Mouse (Mus musculus): ENCODE results near the gene Dcaf17. TPM values are rescaled to one million over a fixed set of nuclear protein-coding genes. Genes with fewer than 3 reads are reported as not detected.

Dcaf17 gene
- polyA plus RNA-seq (2014; fragmentation: Nextera tagmentation; extraction: Ambion mirVana) = 38.2 and 43.6 TPM in 2 replicates

GRCm38 (mm10) chr2:71055300-71056114, at the start of gene Dcaf17, which contains the start of gene Mettl8:
TSS of gene Dcaf17 (plus strand) at chr2:71055328.
TSS of gene Mettl8 (minus strand) at chr2:71055583.
- H3K36me3 ChIP-seq (ENCODE audit: control insufficient read depth, insufficient read depth, low read length) = no peaks in the 10 kb centered on the region
- WGBS = under 1% methylated on average over 56 of the region's 57 CpGs
- 0 out of 2 replicates have a peak, but pooled peaks cover 4% of the 10 kb centered on the region for H3K4me1 ChIP-seq (replicated peaks; ENCODE audit: control insufficient read depth, insufficient read depth, low read length)
- DNase-seq (ENCODE audit: low spot score) (peak; percentile 96), ATAC-seq (replicated peaks; ENCODE audit: low FRiP score) (peak; percentile 99)
- no peaks in the 10 kb centered on the region for H3K9me3 ChIP-seq (ENCODE audit: control insufficient read depth, low read length)
- peak within 1 kb of the TSS; percentile 89 for H3K27ac ChIP-seq (ENCODE audit: low read depth, low read length)
- H3K4me3 ChIP-seq (ENCODE audit: low read depth, low read length) = peak within 1 kb of the TSS; percentile 76
- peak within 1 kb of the TSS; percentile 87 for H3K9ac ChIP-seq (ENCODE audit: low read length)
- no peaks in the 10 kb centered on the region for H3K27me3 ChIP-seq (ENCODE audit: control insufficient read depth, insufficient read depth, low read length)
- peak within 1 kb of the TSS; percentile 48 for H3K4me2 ChIP-seq (ENCODE audit: low read depth, low read length, severe bottlenecking)

- DNase-seq (ENCODE audit: low spot score) = no peak
- no peaks in the 10 kb centered on the region for H3K36me3 ChIP-seq (ENCODE audit: control insufficient read depth, insufficient read depth, low read length)
- H3K9ac ChIP-seq (ENCODE audit: low read length) = no peak overlapping the region
- no peak for ATAC-seq (replicated peaks; ENCODE audit: low FRiP score)
- H3K9me3 ChIP-seq (ENCODE audit: control insufficient read depth, low read length) = no peaks in the 10 kb centered on the region
- H3K27me3 ChIP-seq (ENCODE audit: control insufficient read depth, insufficient read depth, low read length) = no peaks in the 10 kb centered on the region
- H3K27ac ChIP-seq (ENCODE audit: low read depth, low read length) = no peak overlapping the region
- no peak overlapping the region for H3K4me2 ChIP-seq (ENCODE audit: low read depth, low read length, severe bottlenecking)
- H3K4me3 ChIP-seq (ENCODE audit: low read depth, low read length) = no peak overlapping the region
- 98% methylated on average over 1 of the region's 1 CpGs for WGBS
- H3K4me1 ChIP-seq (replicated peaks; ENCODE audit: control insufficient read depth, insufficient read depth, low read length) = no peaks in the 10 kb centered on the region
Measured at GRCm38 (mm10) chr2:71011816-71012215, 43.3 kb upstream of the Dcaf17 start.

- no peak for ATAC-seq (replicated peaks; ENCODE audit: low FRiP score)
- Histone ChIP-seq H3K9ac (ENCODE audit: low read length) (no peak overlapping the region), H3K4me2 (ENCODE audit: low read depth, low read length, severe bottlenecking) (no peak overlapping the region), H3K9me3 (ENCODE audit: control insufficient read depth, low read length) (no peaks in the 10 kb centered on the region), H3K4me1 (replicated peaks; ENCODE audit: control insufficient read depth, insufficient read depth, low read length) (no peaks in the 10 kb centered on the region), H3K27ac (ENCODE audit: low read depth, low read length) (no peak overlapping the region), H3K27me3 (ENCODE audit: control insufficient read depth, insufficient read depth, low read length) (no peaks in the 10 kb centered on the region), H3K4me3 (ENCODE audit: low read depth, low read length) (no peak overlapping the region), H3K36me3 (ENCODE audit: control insufficient read depth, insufficient read depth, low read length) (no peaks in the 10 kb centered on the region)
- no peak for DNase-seq (ENCODE audit: low spot score)
- 94% methylated on average over 7 of the region's 7 CpGs for WGBS
Measured at GRCm38 (mm10) chr2:71013521-71013920, 41.6 kb upstream of the Dcaf17 start.

- Histone ChIP-seq H3K4me2 (ENCODE audit: low read depth, low read length, severe bottlenecking) (no peak overlapping the region), H3K27me3 (ENCODE audit: control insufficient read depth, insufficient read depth, low read length) (no peaks in the 10 kb centered on the region), H3K9me3 (ENCODE audit: control insufficient read depth, low read length) (no peaks in the 10 kb centered on the region), H3K36me3 (ENCODE audit: control insufficient read depth, insufficient read depth, low read length) (no peaks in the 10 kb centered on the region), H3K4me3 (ENCODE audit: low read depth, low read length) (no peak overlapping the region), H3K9ac (ENCODE audit: low read length) (no peak overlapping the region), H3K27ac (ENCODE audit: low read depth, low read length) (no peak overlapping the region), H3K4me1 (replicated peaks; ENCODE audit: control insufficient read depth, insufficient read depth, low read length) (no peaks in the 10 kb centered on the region)
- WGBS = 65% methylated on average over 9 of the region's 9 CpGs
- DNase-seq (ENCODE audit: low spot score) (no peak), ATAC-seq (replicated peaks; ENCODE audit: low FRiP score) (no peak)
Measured at GRCm38 (mm10) chr2:71019277-71019676, 35.9 kb upstream of the Dcaf17 start.

GRCm38 (mm10) chr2:71019704-71020375, 35.3 kb upstream of the Dcaf17 start:
- Histone ChIP-seq H3K27ac (ENCODE audit: low read depth, low read length) (no peak overlapping the region), H3K27me3 (ENCODE audit: control insufficient read depth, insufficient read depth, low read length) (no peaks in the 10 kb centered on the region), H3K4me3 (ENCODE audit: low read depth, low read length) (no peak overlapping the region), H3K9ac (ENCODE audit: low read length) (no peak overlapping the region), H3K4me1 (replicated peaks; ENCODE audit: control insufficient read depth, insufficient read depth, low read length) (no peaks in the 10 kb centered on the region), H3K9me3 (ENCODE audit: control insufficient read depth, low read length) (no peaks in the 10 kb centered on the region), H3K4me2 (ENCODE audit: low read depth, low read length, severe bottlenecking) (no peak overlapping the region), H3K36me3 (ENCODE audit: control insufficient read depth, insufficient read depth, low read length) (no peaks in the 10 kb centered on the region)
- ATAC-seq (replicated peaks; ENCODE audit: low FRiP score) (0 out of 2 replicates have a peak, but pooled peaks have one; percentile 36), DNase-seq (ENCODE audit: low spot score) (no peak)
- WGBS = 54% methylated on average over 8 of the region's 8 CpGs

- Histone ChIP-seq H3K36me3 (ENCODE audit: control insufficient read depth, insufficient read depth, low read length) (no peaks in the 10 kb centered on the region), H3K4me1 (replicated peaks; ENCODE audit: control insufficient read depth, insufficient read depth, low read length) (no peaks in the 10 kb centered on the region), H3K27ac (ENCODE audit: low read depth, low read length) (no peak overlapping the region), H3K27me3 (ENCODE audit: control insufficient read depth, insufficient read depth, low read length) (no peaks in the 10 kb centered on the region), H3K4me3 (ENCODE audit: low read depth, low read length) (no peak overlapping the region), H3K9me3 (ENCODE audit: control insufficient read depth, low read length) (no peaks in the 10 kb centered on the region), H3K4me2 (ENCODE audit: low read depth, low read length, severe bottlenecking) (no peak overlapping the region), H3K9ac (ENCODE audit: low read length) (no peak overlapping the region)
- 91% methylated on average over 8 of the region's 8 CpGs for WGBS
- ATAC-seq (replicated peaks; ENCODE audit: low FRiP score) = no peak
- DNase-seq (ENCODE audit: low spot score) = no peak
Measured at GRCm38 (mm10) chr2:71020674-71021073, 34.5 kb upstream of the Dcaf17 start.

GRCm38 (mm10) chr2:71022991-71023390, 32.1 kb upstream of the Dcaf17 start:
- Histone ChIP-seq H3K9ac (ENCODE audit: low read length) (no peak overlapping the region), H3K4me2 (ENCODE audit: low read depth, low read length, severe bottlenecking) (no peak overlapping the region), H3K4me1 (replicated peaks; ENCODE audit: control insufficient read depth, insufficient read depth, low read length) (no peaks in the 10 kb centered on the region), H3K27me3 (ENCODE audit: control insufficient read depth, insufficient read depth, low read length) (no peaks in the 10 kb centered on the region), H3K36me3 (ENCODE audit: control insufficient read depth, insufficient read depth, low read length) (no peaks in the 10 kb centered on the region), H3K4me3 (ENCODE audit: low read depth, low read length) (no peak overlapping the region), H3K27ac (ENCODE audit: low read depth, low read length) (no peak overlapping the region), H3K9me3 (ENCODE audit: control insufficient read depth, low read length) (no peaks in the 10 kb centered on the region)
- ATAC-seq (replicated peaks; ENCODE audit: low FRiP score) (no peak), DNase-seq (ENCODE audit: low spot score) (no peak)
- 92% methylated on average over 6 of the region's 6 CpGs for WGBS

- H3K36me3 ChIP-seq (ENCODE audit: control insufficient read depth, insufficient read depth, low read length) = no peaks in the 10 kb centered on the region
- no peaks in the 10 kb centered on the region for H3K4me1 ChIP-seq (replicated peaks; ENCODE audit: control insufficient read depth, insufficient read depth, low read length)
- no peak overlapping the region for H3K4me3 ChIP-seq (ENCODE audit: low read depth, low read length)
- no peaks in the 10 kb centered on the region for H3K9me3 ChIP-seq (ENCODE audit: control insufficient read depth, low read length)
- DNase-seq (ENCODE audit: low spot score) = peak; percentile 35
- ATAC-seq (replicated peaks; ENCODE audit: low FRiP score) = no peak
- no peak overlapping the region for H3K9ac ChIP-seq (ENCODE audit: low read length)
- H3K27me3 ChIP-seq (ENCODE audit: control insufficient read depth, insufficient read depth, low read length) = no peaks in the 10 kb centered on the region
- no peak overlapping the region for H3K4me2 ChIP-seq (ENCODE audit: low read depth, low read length, severe bottlenecking)
- WGBS = 91% methylated on average over 6 of the region's 6 CpGs
- no peak overlapping the region for H3K27ac ChIP-seq (ENCODE audit: low read depth, low read length)
Measured at GRCm38 (mm10) chr2:71023986-71024385, 31.1 kb upstream of the Dcaf17 start.

All from forebrain, embryonic 11.5 days (tissue).